Mouse (Mus musculus): Measurements from ENCODE around the gene Hhatl.
A peak's percentile ranks its signal among the peaks of the same experiment; 100 is the strongest.

- TF ChIP-seq POLR2A (IDR thresholded peaks at IDR 0.05; ENCODE audit: insufficient read depth, low read depth, low read length) (peak; percentile 34; the same call in 1 of the 2 replicates), CTCF (IDR thresholded peaks at IDR 0.05; ENCODE audit: insufficient read depth, low read depth, low read length) (no peak)
Observed at GRCm38 (mm10) chr9:121838829-121839621, 46.7 kb upstream of the Hhatl start, which contains the start of gene Ccdc13.
